Mouse (Mus musculus) cerebellum, postnatal 25 days (tissue): ENCODE data around the gene Dusp18.
A peak's percentile ranks its signal among the peaks of the same experiment; 100 is the strongest.

Experiments used
- DNase-seq, 2 experiments: peaks; one replicate each; pipeline ENCODE4 v3.0.0; 2021; ENCODE audit warnings: mixed read lengths in 2 of 2

Gene Dusp18

DNA sequence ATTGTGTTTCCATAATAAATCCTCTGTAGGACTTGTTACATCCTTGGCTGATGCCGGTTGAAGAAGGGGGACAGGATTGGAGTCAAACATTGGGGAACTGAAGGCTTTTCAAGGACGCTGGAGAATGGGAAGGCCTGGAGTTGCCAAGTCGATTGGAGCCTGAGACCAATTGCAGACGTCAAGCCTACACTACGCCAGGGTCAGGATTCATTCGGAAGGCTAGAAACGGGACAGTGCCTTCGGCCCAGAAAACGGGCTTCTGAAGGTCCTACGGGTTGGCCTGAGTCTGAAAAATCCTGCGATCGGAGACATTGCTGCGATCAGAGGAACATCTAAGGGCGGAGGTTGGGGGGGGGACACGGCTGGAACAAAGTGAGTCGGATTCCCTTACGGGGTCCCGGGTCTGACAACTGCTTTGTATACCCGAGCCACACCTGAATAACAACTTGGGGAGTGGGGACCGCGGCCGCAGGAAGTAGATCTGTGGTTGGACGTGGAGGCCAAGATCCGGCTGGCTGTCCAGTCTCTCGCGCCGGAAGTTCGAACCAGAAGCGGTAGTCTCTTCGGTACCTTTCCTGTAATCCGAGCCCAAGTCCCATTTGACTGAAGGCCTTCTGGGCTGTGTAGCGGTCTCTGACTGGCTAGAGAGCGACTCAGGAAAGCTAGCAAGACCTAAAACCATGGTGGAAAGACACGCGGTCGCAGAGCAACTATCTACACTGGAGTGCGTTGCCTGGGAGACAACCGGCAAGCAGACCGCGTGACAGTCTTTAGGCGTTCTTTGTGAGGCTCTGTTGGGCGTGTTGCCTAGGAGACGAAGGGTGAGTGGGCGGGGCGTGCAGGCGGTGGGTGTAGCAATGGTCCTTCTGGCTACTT is at the start of gene Dusp18, which contains the start of gene 4921536K21Rik:
Dusp18 (plus strand) TSS at position 835 of the 876 bp plus-strand sequence.
4921536K21Rik (minus strand) TSS at position 693 of the 876 bp plus-strand sequence.
- DNase-seq, result peak; percentile 71 to 82

GRCm38 (mm10) chr11:3846351-3846750 is 48.7 kb upstream of the Dusp18 start:
- DNase-seq, result peak in 1 of 2 experiments; percentile 20

DNA sequence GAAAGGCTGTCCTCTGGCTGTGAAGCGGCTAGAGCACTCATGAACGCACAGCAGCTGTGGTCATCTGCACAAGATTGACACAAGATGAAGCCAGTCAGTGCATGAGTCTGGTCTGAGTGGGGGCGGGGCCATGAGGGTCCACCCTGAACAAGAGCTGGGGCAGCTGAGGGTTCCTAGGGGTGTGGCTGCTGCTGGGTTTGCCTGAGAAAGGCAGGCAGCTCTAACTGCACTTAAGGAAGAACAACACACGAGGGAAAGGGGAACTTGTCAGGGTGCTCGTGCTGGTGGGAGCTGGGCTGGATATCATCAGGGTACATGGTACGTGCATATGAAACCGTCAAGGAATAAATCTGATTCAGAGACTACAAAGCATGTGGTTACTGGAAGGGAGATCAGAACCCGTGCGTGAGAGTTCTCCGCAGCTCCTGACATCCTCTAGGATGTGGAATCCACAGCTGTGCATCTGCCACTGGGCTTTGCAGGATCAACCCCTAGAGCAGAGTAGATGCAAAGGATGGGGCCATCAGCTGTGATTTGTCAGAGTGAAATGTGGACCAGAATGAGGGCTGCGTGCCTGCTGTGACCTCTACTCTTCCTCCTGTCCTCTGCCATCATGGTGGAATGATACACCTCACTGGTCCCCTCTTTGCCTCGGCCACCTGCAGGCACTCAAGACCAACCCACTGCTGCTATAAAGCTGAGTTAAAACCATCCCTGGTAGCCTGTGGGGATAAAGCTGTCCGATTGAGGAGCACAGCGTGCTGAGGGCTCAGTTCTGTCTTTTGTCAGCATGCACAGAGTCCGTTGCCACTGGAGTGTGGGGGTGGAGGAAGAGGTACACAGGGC is 45.3 kb upstream of the Dusp18 start:
- DNase-seq, result peak in 1 of 2 experiments; percentile 54

DNA sequence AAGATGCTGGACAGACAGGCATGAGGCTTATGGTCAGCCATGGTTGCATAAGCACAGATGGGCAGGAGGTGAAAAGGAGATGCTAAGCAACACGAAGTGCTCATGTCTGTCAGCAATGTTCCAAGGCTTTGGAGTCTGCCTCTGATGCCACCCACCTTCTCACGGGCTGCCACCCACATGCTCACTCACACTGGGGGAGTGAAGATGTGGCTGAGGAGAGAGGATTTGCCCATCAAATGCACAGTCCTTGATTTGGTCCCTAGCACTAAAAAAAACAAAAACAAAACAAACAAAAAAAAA is 44.8 kb upstream of the Dusp18 start:
- peak in 1 of 2 experiments; percentile 45 for DNase-seq

GRCm38 (mm10) chr11:3850746-3851277 is 44.2 kb upstream of the Dusp18 start:
- DNase-seq, result peak in 1 of 2 experiments; percentile 22

GRCm38 (mm10) chr11:3851872-3852271 is 43.2 kb upstream of the Dusp18 start:
- no peak for DNase-seq

GRCm38 (mm10) chr11:3853031-3853430 is 42.0 kb upstream of the Dusp18 start:
- DNase-seq, result peak in 1 of 2 experiments; percentile 34

GRCm38 (mm10) chr11:3853481-3854034 is 41.5 kb upstream of the Dusp18 start:
- DNase-seq, result peak; percentile 95

GRCm38 (mm10) chr11:3854156-3854555 is 40.9 kb upstream of the Dusp18 start:
- DNase-seq, result peak; percentile 23 to 40

DNA sequence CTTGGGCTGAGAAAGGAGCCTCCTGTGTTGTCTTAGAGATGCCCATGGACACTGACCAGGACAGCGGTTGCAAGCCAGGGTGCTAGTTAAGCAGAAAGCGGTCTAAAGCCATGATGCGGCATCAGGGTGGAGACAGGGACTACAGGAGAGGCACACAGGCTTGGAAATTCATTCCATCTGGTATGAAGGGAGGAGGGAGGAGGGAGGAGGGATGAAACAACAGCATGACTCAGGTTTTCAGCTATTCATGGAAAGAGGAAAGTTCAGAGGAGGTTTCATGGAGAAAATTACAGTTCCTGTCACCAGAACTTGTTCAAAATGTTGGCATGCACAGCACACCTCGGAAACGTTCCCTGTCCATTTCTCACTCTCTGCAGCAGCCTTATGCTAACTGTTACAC is 39.2 kb upstream of the Dusp18 start:
- peak; percentile 34 to 48 for DNase-seq

DNA sequence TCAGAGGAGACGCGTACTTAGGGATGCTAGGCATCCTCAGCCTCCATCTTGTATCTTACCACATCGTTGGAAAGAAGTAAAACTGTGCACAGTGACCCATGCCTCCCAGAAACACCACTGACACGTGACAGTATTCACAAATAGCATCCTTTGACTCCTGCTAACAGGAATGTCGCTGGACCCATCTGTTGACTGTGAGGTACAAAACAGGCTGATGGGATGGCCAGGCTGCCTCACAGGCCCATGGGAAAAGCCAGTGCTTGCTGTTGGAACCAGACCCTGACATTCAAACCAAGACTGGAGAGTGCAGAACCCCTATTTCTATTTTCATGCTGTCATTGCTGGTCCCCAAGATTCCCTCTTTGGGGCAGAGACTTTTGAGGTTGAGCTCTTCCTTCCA is 37.1 kb upstream of the Dusp18 start:
- peak; percentile 26 to 31 for DNase-seq

DNA sequence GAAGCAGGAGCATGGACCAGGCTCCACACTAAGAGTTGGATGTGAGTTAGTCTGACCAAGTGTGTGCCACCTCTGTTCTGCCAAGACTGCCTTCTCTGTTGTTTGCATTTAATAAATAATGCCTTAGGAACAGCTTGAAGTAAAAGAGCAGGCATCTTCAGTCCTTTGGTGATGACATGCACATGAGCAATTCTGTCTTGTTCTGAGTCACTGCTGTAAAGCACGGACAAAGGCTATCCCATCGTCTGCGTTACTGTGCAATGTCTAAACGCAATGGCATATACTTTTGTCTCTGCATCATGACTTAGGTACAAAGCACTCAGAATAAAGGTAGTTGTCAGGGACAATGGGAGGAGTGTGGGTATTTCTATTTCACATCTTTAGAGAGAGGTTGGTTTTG is 35.3 kb upstream of the Dusp18 start:
- DNase-seq, result no peak

DNA sequence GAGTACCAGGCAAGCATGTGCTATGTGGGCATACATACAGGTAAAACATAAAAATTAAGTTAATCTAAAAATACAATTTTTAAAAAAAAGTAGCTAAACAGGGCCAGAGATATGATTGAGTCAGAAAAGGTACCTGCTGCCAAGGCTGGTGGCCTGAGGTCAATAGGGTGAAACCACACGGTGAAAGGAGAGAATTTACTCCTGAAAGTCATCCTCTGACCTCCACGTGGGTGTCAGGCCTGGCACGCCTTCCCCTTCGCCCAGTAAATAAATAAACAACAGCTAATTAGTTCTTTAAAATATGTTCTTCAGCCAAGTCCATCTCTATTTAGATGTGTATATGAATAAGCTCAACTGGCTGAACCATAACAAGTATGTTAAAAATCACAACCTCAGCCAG is 34.7 kb upstream of the Dusp18 start:
- no peak for DNase-seq

GRCm38 (mm10) chr11:3862661-3863453 is 32.2 kb upstream of the Dusp18 start:
- peak; percentile 69 to 72 for DNase-seq

DNA sequence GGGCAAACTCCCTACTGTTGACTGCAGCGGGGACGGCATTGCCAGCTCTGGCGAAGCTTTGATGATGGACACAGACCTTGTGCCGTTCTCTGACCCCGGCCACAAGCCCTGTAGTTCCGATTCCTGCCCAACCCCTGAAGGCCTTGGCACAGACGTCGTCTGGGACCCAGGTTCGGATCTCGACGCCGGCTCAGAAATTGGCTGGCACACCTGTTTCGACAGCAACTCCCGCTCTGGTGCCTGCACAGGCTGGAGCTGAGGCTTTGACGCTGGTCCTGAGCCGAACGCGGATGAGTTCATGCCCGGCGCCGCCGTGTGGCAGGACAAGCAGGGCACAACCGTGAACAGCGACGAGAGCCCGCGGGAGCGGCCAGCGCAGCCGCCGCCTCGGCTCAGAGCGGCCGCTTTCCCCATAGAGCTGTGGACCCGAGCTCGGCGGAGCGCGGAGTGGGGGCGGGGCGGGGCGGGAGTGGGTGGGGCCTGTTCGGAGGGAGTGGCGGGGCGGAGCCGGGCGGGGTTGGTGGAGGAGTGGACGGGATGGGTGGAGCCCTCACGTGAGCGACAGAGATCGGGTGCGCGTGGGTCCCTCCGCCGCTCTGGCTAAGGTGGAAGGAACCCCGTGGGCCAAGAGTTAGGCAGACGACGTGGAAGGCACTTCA is 31.5 kb upstream of the Dusp18 start, which contains the start of gene Osbp2:
Osbp2 (minus strand) TSS at position 450 of the 659 bp plus-strand sequence.
- DNase-seq, result peak; percentile 91 to 94

DNA sequence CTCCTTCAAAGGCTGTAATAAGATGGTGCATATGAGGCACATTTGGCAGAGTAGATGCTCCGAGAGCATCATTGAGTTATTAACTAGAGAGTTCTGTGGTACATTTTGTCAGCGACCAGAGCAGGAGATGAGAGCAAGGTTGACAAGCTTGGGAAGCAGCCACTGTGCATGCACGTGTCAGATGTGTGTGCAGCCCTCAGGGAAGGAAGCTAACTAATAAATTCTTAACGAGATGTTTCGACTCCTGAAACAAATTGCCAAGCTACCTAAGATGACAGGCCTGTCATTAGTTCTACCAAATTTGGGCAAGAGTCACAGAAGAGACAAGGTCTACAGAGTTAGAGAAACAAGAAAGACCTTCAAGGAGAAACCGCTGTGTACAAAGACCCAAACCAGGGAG is 30.7 kb upstream of the Dusp18 start:
- no peak for DNase-seq

GRCm38 (mm10) chr11:3876419-3876818 is 18.6 kb upstream of the Dusp18 start:
- DNase-seq, result peak; percentile 50 to 70

GRCm38 (mm10) chr11:3878660-3879059 is 16.4 kb upstream of the Dusp18 start:
- DNase-seq, result no peak

DNA sequence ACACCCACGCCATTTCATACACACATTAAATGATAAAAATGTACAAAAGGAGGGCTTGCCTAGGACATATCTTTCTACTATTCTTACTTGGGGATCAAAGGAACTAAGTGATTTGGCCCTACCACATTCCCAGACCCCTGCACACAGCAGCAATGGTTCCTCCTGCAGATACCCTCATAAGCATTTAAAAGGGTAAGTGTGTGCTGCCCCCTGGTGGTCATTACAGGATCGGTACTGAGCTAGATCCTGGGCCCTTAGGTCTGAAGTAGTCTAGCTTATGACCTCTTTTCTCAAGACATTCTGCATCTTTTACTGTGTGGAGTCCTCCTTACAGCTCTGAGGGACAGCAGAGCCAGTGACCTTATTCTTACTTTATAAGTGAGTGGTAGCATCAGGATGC is 15.2 kb upstream of the Dusp18 start:
- peak; percentile 83 to 90 for DNase-seq

DNA sequence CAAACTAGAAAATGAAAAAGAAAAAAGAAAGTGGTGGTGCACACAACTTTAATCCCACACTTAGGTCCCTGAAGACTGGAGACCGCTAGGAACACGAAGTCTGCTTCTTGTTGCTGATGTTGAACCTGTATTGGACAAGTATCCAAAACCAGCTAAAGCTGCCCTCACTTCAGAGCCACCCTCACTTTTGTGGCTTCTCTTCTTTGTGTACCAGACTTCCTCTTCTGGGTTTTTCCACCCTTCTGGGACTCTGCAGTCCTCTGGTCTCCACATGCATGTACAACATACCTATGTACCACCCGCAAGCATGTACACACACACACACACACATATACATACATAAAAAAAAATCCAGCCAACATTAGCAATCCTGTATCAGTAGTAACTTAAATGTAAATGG is 11.3 kb upstream of the Dusp18 start:
- DNase-seq, result no peak

DNA sequence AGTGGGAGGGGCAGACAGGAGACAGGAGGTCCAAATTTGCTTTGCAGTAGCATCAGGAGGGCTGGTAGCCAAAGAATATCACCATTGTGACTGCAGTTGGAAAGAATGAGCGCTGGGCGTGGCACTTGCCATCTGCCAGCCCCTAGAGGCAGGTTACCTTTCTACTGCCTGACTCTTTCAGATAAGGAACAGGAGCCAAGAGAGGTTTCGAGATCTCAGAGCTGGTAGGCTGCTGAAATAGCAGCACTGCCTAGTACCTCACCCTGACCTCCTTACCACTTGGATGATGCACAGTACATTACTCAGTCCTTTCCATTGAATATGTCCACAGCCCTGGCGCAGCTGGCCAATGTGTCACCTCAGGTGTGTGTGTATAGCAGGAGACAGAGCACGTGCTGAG is 7.7 kb upstream of the Dusp18 start:
- DNase-seq, result peak; percentile 53 to 67

DNA sequence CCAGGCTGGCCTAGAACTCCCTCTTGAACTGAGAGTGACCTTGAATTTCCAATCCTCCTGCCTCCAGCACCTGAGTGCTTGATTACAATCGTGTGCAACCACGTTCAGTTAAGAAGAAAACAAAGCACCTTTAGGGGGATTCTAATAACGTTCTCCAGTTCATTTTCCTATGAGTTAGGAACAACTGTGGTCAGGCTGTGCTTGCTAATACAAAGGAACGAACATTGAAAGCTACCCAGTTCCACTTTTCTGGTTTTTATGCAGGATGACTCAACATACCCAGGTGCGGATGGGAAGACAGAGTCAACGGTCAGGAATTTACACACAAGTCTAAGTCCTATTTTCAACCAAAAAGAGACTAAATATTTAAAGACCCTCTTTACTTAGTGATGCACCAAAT is 1.1 kb upstream of the Dusp18 start:
- no peak for DNase-seq
